Mouse (Mus musculus) testis, adult 2 months (tissue): ENCODE data around the gene Klhl10.

Source experiments
- CTCF ChIP-seq: fragments of 200-500 bp; IDR thresholded peaks from 2 replicates; pipeline ENCODE4 v1.5.1; 2012; ENCODE audit warnings: low read depth, mild to moderate bottlenecking, inconsistent platforms, low read length, moderate library complexity; ENCODE audit not compliant: control insufficient read depth, insufficient read depth, insufficient replicate concordance
- POLR2A ChIP-seq: fragments of 200-500 bp; IDR thresholded peaks from 2 replicates; pipeline ENCODE4 v1.6.1; 2012; ENCODE audit warnings: low read depth, mild to moderate bottlenecking, inconsistent platforms, low read length, moderate library complexity; ENCODE audit not compliant: control insufficient read depth

DNA sequence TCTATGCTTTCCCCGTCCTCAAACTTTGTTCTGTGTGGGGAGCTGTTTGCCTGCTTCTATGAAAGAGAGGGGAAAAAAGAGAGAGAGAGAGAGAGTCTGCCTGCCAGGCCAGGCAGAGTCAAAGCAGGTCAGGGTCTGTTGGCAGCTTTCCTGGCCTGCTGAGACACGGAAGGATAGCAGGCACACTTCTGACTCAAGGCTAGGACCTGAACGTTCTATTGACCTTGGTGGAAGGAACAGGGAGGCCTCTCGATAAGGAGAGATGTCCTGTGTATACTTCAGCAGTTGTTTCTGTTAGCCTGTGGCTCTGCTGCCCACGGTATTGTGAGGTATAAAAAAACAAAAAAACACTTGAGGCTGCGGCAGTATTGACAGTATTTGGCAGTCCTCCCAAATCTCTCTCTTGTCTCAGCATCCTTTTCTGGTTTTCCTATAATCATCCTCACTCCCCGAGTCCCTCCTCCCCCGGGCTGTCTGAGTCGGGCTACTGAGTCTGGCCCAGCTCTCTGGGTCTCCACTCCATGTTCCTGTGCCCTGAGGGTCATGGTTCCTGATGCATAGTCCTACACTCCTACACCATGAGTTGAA, 13.0 kb upstream of the Klhl10 start:
- TF ChIP-seq CTCF = no peak
- no peak for TF ChIP-seq POLR2A
